Mouse (Mus musculus): ENCODE measurements around the gene Nme7.

DNA sequence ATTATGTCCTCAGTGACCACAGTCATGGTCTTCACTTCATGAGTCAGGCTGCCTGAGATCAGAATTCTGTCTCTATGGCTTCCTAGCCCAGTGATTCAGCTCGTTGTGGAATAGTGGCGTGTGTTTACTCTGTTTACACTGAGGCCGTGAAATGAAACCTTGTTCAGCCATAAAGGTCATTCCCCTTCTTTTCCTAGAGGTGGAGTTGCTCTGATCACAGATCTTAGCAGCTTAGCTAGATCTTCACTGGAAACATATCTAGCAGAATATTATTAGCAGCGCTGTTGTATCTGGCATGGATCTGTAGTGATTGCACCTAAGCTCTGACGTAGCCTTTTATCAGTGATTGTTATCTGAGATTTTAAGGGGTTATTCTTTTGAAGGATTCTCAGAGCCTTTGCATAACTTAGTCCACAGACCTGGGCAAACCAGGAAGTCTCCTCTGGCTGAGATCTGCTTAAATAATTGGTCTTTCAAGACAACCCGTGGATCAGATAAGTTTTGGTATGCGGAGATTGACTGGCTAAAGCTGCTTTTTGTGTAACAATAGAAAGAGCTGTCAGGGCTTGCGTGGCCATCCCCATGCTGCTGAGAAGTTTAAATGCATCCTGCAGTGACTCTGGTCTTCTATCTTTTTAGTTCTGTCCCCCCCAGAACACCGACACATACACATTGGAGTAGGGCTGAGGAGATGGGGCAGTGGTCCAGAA, 177.9 kb downstream of the Nme7 start:
- TF ChIP-seq GATA1 (IDR thresholded peaks at IDR 0.05; ENCODE audit: borderline replicate concordance, low read length), result no peak
- TF ChIP-seq FLI1 (IDR thresholded peaks at IDR 0.05; ENCODE audit: low read length), result no peak
